Mouse (Mus musculus): ENCODE measurements around the gene Npas2. TPM values are rescaled to one million over a fixed set of nuclear protein-coding genes. Genes with fewer than 3 reads are reported as not detected.
A peak's percentile ranks its signal among the peaks of the same experiment; 100 is the strongest.

The Npas2 gene
- polyA plus RNA-seq, 1 experiment = not detected

- Histone ChIP-seq H3K27ac (ENCODE audit: control insufficient read depth, insufficient read depth, low read depth, low read length, poor library complexity) (peak overlapping the region; percentile 32), H3K4me1 (ENCODE audit: control insufficient read depth, insufficient read depth, low read length) (peaks cover 4% of the 10 kb centered on the region), H3K4me3 (replicated peaks; ENCODE audit: control insufficient read depth, low read depth, low read length) (no peak overlapping the region)
- WGBS = 83% methylated on average over 6 of the region's 6 CpGs
- TF ChIP-seq POLR2A (IDR thresholded peaks at IDR 0.05; ENCODE audit: borderline replicate concordance, control insufficient read depth, low read depth, low read length) = no peak
- TF ChIP-seq CTCF (IDR thresholded peaks at IDR 0.05; ENCODE audit: control insufficient read depth, insufficient read depth, low read length) = no peak
These were observed 214.6 kb downstream of the Npas2 start for GRCm38 (mm10) chr1:39408123-39408522.

GRCm38 (mm10) chr1:39408668-39409067 is 215.1 kb downstream of the Npas2 start:
- WGBS = 28% methylated on average over 7 of the region's 7 CpGs
- H3K27ac ChIP-seq (ENCODE audit: control insufficient read depth, insufficient read depth, low read depth, low read length, poor library complexity) = peak overlapping the region; percentile 32
- TF ChIP-seq POLR2A (IDR thresholded peaks at IDR 0.05; ENCODE audit: borderline replicate concordance, control insufficient read depth, low read depth, low read length) = no peak
- TF ChIP-seq CTCF (IDR thresholded peaks at IDR 0.05; ENCODE audit: control insufficient read depth, insufficient read depth, low read length) = no peak
- H3K4me1 ChIP-seq (ENCODE audit: control insufficient read depth, insufficient read depth, low read length) = peaks cover 4% of the 10 kb centered on the region
- H3K4me3 ChIP-seq (replicated peaks; ENCODE audit: control insufficient read depth, low read depth, low read length) = no peak overlapping the region

GRCm38 (mm10) chr1:39410085-39410821 is 216.7 kb downstream of the Npas2 start:
- 93% methylated on average over 19 of the region's 19 CpGs for WGBS
- TF ChIP-seq CTCF (IDR thresholded peaks at IDR 0.05; ENCODE audit: control insufficient read depth, insufficient read depth, low read length) (no peak), POLR2A (IDR thresholded peaks at IDR 0.05; ENCODE audit: borderline replicate concordance, control insufficient read depth, low read depth, low read length) (no peak)
- no peak overlapping the region for H3K27ac ChIP-seq (ENCODE audit: control insufficient read depth, insufficient read depth, low read depth, low read length, poor library complexity)
- no peak overlapping the region for H3K4me3 ChIP-seq (replicated peaks; ENCODE audit: control insufficient read depth, low read depth, low read length)
- H3K4me1 ChIP-seq (ENCODE audit: control insufficient read depth, insufficient read depth, low read length) = peaks cover 4% of the 10 kb centered on the region

Other genes with a start within 250 kb of the Npas2 start
- 16.4 and 37.6 TPM in 2 replicates for gene Pdcl3, start 208.1 kb upstream of the Npas2 start, polyA plus RNA-seq (2011; ENCODE audit: insufficient read depth, insufficient read length, low replicate concordance, missing spikeins)
- 1,170 and 2,169 TPM in 2 replicates for gene Rpl31, start 174.1 kb downstream of the Npas2 start, polyA plus RNA-seq (2011; ENCODE audit: insufficient read depth, insufficient read length, low replicate concordance, missing spikeins)

Data from bone marrow, adult 2 months (tissue).